Mouse (Mus musculus): ENCODE results near the gene Metrn.

Gene Metrn

DNA sequence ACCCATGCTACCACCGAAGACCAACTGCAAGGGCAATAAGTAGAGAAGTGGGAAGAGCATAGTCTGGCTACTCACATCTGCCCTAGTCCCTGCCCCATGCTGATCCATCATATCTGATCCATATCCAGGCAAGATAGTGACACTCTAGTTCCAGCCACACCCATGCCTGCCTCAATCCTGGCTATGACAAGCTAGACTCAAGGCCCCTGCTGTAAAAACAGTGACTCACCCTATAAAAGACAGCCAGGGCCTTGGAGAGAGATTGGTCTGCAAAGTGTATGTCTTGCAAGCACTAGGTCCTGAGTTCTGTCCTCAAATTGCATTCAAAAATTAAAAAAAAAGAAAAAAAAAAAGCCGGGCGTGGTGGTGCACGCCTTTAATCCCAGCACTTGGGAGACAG, 9.6 kb upstream of the Metrn start:
- no peak for DNase-seq (ENCODE audit: low spot score)

DNA sequence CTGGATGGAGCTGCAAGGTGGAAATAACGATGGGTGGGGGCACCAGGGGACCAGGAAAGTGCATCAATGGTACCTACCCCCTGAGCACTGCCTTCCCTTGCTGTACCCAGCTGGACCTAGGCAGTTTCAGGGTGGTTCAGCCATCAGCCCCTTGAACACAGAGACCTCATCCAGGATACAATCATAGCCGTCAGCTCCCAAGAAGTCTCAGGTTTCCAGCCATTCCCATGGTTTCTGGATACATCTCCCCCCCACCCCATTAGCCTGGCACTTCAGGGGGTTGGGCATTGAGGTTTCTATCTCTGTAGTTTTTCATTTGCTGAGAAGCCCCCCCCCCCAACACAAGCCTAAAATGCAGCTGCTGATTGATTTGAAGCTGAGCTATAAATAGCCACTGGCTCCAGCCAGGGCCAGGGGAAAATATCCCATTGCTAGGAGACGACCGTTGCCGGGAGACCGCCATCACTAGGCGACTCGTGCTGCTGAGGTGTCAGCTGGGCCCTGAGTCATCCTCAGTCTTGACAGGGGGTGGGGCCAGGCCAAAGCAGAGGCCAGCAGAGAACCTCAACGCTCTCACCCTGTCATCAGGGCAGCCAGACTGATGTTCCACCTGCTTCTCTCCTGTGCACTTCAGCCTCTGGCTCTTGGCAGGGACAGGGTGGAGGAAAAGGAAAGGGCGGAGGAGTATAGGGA, 6.0 kb upstream of the Metrn start:
- DNase-seq (ENCODE audit: low spot score) = no peak

GRCm38 (mm10) chr17:25801029-25801428, 4.1 kb upstream of the Metrn start:
- peak; percentile 62 for DNase-seq (ENCODE audit: low spot score)

DNA sequence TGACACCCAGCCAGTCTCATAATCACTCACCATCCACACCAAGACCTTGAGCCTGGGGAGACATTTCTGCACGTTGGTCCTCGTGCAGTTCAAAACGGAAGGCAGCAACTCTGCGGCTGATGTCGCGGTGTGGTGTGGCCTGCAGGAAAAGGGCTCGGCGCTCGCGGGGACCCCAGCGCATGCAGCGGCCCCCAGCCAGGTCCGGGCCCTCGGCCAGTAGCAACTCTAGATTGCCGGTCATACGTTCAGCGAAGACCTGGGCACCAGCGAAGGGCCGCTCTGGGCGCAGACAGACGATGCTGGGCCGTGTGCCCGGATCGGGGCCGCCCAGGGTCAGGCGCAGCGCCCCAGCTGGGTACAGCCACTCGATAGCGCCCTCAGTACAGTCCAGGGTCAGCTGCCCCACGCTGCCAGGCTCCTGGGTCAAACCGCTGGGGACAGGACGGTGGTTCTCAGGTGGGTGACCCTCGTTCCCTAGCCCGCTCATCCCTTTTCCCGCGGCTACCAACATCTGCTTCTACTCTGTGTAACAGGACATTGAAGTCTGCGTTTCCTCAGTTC, 645 bp downstream of the Metrn start:
- DNase-seq (ENCODE audit: low spot score) = no peak

DNA sequence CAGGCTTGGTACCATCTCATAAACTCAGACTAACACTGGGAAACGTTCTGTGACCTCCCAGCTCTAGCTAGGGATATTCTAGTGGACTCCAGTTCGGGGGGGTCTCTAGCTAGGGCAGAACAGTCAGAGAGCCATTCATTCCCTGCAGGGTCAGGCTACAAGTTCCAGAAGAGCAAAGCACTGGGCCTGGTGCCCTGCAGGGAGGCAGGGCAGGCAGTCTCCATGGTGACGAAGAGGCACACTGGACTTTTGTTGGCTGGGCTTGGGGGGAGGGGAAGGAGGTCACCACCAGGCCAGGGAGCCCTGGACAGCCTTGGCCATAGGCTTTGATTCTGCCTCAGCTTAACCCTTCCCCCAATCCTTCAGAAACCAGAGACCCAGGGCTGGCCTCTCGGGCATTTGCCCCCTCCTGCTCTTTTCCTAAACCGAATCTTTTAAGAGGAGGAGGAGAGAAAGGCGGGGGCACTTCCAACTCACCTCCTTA, 1.3 kb downstream of the Metrn start, which contains the start of gene AC134908.4:
TSS of gene AC134908.4 (minus strand) at position 51 of the 484 bp plus-strand sequence.
- DNase-seq (ENCODE audit: low spot score) = no peak

DNA sequence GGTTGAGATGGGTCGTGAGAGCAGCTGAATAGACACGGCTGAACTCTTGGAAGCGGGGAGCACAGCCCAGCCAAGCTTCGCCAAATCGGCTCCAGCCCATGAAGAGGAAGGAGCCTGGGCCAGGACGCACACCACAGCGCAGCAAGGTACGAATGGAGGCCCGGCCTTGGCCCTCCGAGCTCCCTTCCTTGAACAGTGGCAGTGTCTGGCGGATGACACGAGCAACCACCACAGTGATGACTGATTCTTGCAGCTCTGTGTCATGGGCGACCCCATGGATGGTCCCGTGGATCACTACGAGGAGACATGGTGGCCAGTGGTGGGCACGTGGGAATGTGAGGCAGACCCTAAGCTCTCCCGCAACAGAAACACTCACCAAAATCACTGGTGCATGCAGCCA, 1.9 kb downstream of the Metrn start:
- DNase-seq (ENCODE audit: low spot score) = no peak

- no peak for DNase-seq (ENCODE audit: low spot score)
These were observed 2.7 kb downstream of the Metrn start for GRCm38 (mm10) chr17:25794197-25794596.

DNA sequence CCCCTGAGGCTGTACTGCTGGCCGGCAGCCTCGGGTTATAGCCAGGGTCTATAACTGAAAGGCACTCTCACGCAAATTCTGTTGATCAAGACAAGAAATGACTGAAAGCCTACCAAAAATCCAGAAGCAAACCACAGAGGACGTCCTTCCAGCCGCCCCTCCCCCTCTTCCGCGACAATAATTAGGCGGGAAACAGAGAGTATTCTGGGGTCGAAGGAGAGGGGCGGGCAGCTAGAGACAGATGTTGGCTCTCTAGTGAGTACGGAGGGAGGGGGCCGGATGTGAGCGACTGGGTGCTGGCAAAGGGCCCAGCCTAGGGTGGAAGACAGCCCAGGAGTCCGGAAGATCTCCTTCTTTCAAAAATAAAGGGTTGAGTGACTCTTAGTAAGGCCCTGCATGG, 4.3 kb downstream of the Metrn start, which contains the start of gene Fam173a:
TSS of gene Fam173a (minus strand) at position 287 of the 400 bp plus-strand sequence.
- peak; percentile 73 for DNase-seq (ENCODE audit: low spot score)

GRCm38 (mm10) chr17:25791843-25792527, 5.0 kb downstream of the Metrn start:
- DNase-seq (ENCODE audit: low spot score) = peak; percentile 83

DNA sequence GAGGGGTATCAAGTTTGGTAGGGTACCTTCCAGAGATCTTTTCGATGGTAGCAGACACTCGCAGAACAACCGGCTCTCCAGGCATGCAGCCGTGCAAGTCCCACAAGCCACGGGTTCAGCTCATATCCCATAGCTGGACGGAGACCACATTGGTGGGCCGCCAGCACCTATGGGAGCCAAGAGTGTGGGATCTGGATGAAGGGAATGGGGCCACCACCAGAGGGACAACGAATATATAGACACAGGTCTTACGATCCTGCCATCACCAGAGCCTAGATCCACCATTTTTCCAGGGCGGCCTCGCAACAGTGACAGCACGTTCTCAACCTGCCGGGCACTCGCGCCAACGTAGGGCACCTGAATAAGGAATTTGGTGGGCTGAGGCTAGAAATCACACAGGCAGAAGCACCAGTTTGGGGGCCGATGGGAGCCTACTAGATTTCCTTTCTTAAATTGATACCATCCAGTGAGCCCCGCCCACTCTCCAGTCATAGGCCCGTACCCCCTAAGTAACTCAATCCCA, 5.6 kb downstream of the Metrn start:
- DNase-seq (ENCODE audit: low spot score) = no peak

- no peak for DNase-seq (ENCODE audit: low spot score)
These were observed 10.0 kb downstream of the Metrn start for GRCm38 (mm10) chr17:25786781-25787504.

DNA sequence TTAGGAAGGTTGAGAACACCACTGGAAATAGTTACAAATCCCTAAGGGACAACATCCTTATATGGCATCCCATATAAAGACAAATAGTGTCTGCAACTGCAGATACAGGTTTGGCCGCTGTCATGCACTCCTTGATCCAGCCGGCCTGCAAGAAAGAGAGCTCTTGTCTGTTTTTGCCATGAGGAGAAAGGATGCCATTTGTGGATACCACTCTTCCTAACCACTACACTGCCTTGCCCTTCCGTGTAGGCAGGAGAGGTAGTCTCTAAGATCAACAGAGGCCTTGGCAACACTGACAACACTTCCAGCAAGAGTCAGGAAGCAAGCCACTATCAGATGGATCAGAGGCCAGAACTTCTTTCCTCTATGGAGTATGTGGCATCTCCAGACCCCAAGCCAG, 10.7 kb downstream of the Metrn start, which contains the start of gene Ccdc78:
TSS of gene Ccdc78 (plus strand) at position 301 of the 400 bp plus-strand sequence.
- DNase-seq (ENCODE audit: low spot score) = no peak

- peak; percentile 97 for DNase-seq (ENCODE audit: low spot score)
These were observed 11.6 kb downstream of the Metrn start, which contains the start of gene Haghl for GRCm38 (mm10) chr17:25785281-25785745. Gene Haghl (minus strand): TSS chr17:25785673.

GRCm38 (mm10) chr17:25783861-25784574, 12.9 kb downstream of the Metrn start:
- DNase-seq (ENCODE audit: low spot score) = no peak

DNA sequence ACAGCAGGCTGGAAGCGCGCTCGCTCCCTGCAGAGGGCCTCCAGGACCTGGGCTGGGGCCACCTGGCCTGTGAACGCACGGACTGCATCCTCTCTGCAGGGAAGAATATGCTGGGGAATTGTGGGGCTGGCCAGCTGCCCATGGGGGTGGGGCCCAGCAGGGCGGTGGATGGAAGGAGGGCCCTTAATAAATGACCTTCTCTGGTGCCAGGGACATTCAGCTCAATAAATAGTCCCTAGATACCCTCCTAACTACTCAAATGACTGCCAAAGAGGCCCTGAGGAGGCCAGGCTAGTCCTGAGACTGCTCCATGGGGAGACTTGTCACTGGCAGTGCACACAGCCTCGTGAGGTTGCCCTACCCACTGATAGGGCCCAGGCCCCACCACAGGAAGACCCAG, 13.8 kb downstream of the Metrn start:
- DNase-seq (ENCODE audit: low spot score) = no peak

- no peak for DNase-seq (ENCODE audit: low spot score)
These were observed 15.6 kb downstream of the Metrn start for GRCm38 (mm10) chr17:25781339-25781738.

DNA sequence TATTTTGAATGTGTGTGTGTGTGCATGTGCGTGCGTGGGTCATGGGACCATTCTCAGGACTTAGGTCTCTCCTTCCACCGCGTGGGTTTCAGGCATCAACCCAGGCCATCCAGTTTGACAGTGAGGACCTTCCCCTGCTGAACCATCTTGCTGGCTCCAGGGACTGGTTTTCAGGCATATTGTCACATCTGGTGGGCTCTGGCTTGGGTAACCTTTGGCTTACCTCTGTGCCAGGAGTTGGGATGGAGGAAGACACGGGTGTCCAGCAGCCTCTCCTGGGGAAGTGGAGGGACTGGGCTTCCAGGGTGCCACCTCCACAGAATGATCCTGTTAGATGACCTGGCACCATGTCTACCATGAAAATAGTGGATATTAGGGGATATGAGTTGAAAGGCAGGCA, 19.0 kb downstream of the Metrn start:
- DNase-seq (ENCODE audit: low spot score) = no peak

DNA sequence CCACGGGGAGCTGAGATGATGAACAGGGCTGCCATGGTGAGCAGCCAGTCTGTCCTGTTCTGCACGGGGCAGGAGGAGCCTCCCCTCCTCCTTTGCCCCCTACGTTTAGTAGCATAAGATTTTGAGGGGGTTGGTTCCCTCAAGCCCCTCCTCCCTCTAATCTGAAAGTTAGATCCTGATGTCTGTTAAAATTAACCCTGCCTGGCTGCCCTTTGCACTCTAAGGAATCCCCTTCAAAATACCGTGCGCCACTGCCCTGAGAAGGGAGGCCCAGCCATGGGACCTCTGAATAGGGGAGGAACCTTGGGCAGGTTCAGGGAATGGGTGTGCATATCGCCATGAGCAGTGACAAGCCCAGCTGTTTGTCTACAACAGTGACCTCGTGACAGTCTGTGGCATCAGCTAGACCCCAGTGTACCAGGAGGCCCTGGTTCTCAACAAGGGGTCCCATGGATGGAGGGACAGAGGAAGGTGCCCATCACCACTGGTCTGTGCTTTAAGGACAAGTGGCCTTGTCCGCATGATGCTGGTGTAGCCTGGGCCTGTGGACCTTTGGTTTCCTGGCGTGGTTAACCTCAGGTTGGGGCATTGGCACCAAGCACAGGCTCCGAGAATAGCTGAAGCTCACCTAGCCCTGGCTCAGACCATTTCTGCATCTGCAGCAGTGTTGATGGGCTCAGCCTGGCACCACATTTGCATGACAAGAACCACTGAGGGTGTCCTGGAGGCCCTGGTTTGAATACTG, 21.4 kb downstream of the Metrn start:
- DNase-seq (ENCODE audit: low spot score) = no peak

GRCm38 (mm10) chr17:25773549-25774120, 23.3 kb downstream of the Metrn start, which contains the start of gene Narfl:
Gene Narfl (plus strand): TSS chr17:25773776.
- DNase-seq (ENCODE audit: low spot score) = peak; percentile 97

DNA sequence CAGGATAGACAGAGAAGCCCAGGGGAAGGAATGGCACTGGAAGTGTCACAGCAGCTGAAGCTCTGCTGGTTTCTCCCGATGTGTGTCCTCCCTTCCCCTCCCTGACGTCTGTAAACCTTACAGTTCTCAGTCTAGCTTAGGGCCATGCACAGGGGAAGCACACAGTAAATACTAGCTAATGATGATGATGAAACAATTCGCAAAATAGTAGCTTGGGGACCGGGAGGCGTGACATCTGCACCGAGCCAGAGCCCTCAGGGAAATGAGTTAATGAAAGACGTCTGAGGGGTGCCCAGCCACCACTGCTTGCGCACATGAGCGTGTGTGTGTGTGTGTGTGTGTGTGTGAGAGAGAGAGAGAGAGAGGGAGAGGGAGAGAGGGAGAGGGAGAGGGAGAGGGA, 27.6 kb downstream of the Metrn start:
- no peak for DNase-seq (ENCODE audit: low spot score)
